8 mouse cellular contexts compared by ENCODE assay signal in the genomic region with DNA sequence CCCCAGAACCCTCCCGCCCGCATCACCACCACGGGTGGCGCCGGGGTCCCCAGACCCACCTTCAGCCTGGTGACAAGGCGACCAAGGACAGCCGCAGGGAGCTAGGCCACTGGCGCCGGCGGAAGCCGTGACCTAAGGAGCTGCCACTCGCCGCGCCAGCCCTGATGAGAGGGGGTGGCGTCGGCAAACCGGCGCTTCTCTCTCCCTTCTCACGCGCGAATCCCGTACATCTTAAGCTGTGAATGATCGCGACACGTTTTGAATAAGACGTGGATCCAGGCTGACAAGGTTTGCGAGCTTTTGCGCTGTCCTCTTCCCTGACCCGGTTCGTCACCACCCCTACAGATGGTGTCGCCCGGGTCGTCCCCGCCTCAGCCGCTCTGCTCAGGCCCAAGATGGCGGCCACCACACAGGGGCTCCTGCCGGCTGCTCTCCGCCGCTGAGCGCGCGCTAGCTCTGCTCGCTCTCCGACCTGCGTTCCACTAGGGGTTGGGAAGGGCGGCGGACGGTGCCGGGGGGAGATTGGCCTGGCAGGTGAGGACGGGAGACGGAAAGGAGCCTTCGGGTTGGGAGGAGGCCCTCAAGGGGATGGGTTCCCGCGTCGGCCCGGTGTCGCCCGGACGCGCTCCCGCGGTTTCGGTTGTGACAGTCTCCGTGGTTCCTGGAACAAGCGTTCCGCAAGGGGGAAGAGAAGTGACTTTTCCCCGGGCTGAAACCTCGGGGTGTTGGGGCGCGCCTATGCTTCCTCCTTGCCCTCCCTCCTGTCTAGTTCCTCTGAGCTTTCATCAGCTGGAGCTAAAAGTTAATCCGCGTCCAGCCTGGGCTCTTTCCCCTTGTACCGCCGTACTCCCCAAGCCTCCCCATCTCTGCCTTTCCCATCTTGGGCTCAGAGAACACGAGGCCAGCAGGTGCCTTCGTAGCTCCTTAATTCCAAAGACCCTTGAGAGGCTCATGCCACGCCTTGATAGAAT. TPM values are rescaled to one million over a fixed set of nuclear protein-coding genes. Genes with fewer than 3 reads are reported as not detected.
DNase-seq lines count a peak whose midpoint lies in the region; ATAC-seq lines count a peak whose summit lies in the region.

A gene (plus strand): TSS at position 388 of the 971 bp plus-strand sequence.

- H3K4me3 ChIP-seq in heart, embryonic 14.5 days (ENCODE audit: control insufficient read depth in 1 of 2, insufficient read depth in 1 of 2, low read depth in 1 of 2, low read length in 2 of 2), result peak within 1 kb of the TSS; percentile 79 to 88
- peak within 1 kb of the TSS; percentile 93 for H3K4me3 ChIP-seq in liver, embryonic 13.5 days (replicated peaks)
- peak within 1 kb of the TSS; percentile 85 for H3K4me3 ChIP-seq in stomach, embryonic 16.5 days (replicated peaks; ENCODE audit: low read length)

- H3K36me3 ChIP-seq in heart, embryonic 14.5 days (ENCODE audit: control insufficient read depth, insufficient read depth, low read length), result peaks cover 5% of the 10 kb centered on the region; the same call in 1 of the 2 replicates
- H3K36me3 ChIP-seq in liver, embryonic 13.5 days, result peaks cover 10% of the 10 kb centered on the region
- H3K36me3 ChIP-seq in stomach, embryonic 16.5 days (ENCODE audit: control insufficient read depth, insufficient read depth, low read length), result no peaks in the 10 kb centered on the region

- DNase-seq in CD4-positive helper T cell, adult 2 months (ENCODE audit: low read depth, low spot score), result peak; percentile 89
- DNase-seq in brain, embryonic 18.5 days (ENCODE audit: low read depth, low spot score), result peak; percentile 71
- peak; percentile 89 for DNase-seq in kidney, postnatal 14 days
- DNase-seq in liver, embryonic 13.5 days, result peak; percentile 77
- DNase-seq in neural tube, embryonic 10.5 days (ENCODE audit: extremely low spot score, low spot score), result peak; percentile 92

- H3K4me1 ChIP-seq in heart, embryonic 14.5 days (ENCODE audit: control insufficient read depth in 2 of 2, insufficient read depth in 2 of 2, low read length in 2 of 2), result peaks cover 16 to 30% of the 10 kb centered on the region in 2 experiments
- H3K4me1 ChIP-seq in liver, embryonic 13.5 days (replicated peaks), result peaks cover 69% of the 10 kb centered on the region
- peaks cover 10% of the 10 kb centered on the region; the same call in 1 of the 2 replicates for H3K4me1 ChIP-seq in stomach, embryonic 16.5 days (ENCODE audit: control insufficient read depth, insufficient read depth, low read length)

- under 1% methylated on average over 74 of the region's 77 CpGs for WGBS in heart, embryonic 14.5 days
- WGBS in liver, embryonic 13.5 days (ENCODE audit: insufficient replicate concordance), result under 1% methylated on average over 76 of the region's 77 CpGs
- WGBS in stomach, embryonic 16.5 days, result under 1% methylated on average over 77 of the region's 77 CpGs

- no peaks in the 10 kb centered on the region for H3K9me3 ChIP-seq in heart, embryonic 14.5 days (ENCODE audit: control insufficient read depth, low read length)
- H3K9me3 ChIP-seq in liver, embryonic 13.5 days (replicated peaks), result no peaks in the 10 kb centered on the region
- H3K9me3 ChIP-seq in stomach, embryonic 16.5 days (replicated peaks; ENCODE audit: control insufficient read depth, low read length), result no peaks in the 10 kb centered on the region

- peak; percentile 86 for ATAC-seq in erythroid progenitor cell, adult 5-6 weeks (replicated peaks; ENCODE audit: low FRiP score, poor library complexity, severe bottlenecking)
- ATAC-seq in heart, embryonic 14.5 days (ENCODE audit: insufficient number of reproducible peaks, insufficient read depth, low FRiP score, low read depth), result peak; percentile 92
- ATAC-seq in liver, embryonic 13.5 days (ENCODE audit: low read depth), result peak; percentile 90
- peak; percentile 96 for ATAC-seq in stomach, embryonic 16.5 days (ENCODE audit: insufficient read depth, low FRiP score)

- peak within 1 kb of the TSS; percentile 87 for H3K9ac ChIP-seq in heart, embryonic 14.5 days (ENCODE audit: low read length)
- peak within 1 kb of the TSS; percentile 96 for H3K9ac ChIP-seq in liver, embryonic 13.5 days
- peak within 1 kb of the TSS; percentile 92 for H3K9ac ChIP-seq in stomach, embryonic 16.5 days (ENCODE audit: low read length)

- no peaks in the 10 kb centered on the region for H3K27me3 ChIP-seq in heart, embryonic 14.5 days (ENCODE audit: control insufficient read depth, insufficient read depth, low read length)
- H3K27me3 ChIP-seq in liver, embryonic 13.5 days, result no peaks in the 10 kb centered on the region
- H3K27me3 ChIP-seq in stomach, embryonic 16.5 days (ENCODE audit: control insufficient read depth, insufficient read depth, low read length), result no peaks in the 10 kb centered on the region

- H3K4me2 ChIP-seq in heart, embryonic 14.5 days (ENCODE audit: low read length), result peak within 1 kb of the TSS; percentile 90
- peak within 1 kb of the TSS; percentile 88 for H3K4me2 ChIP-seq in liver, embryonic 13.5 days
- peak within 1 kb of the TSS; percentile 72 for H3K4me2 ChIP-seq in stomach, embryonic 16.5 days (ENCODE audit: low read depth, low read length)

- peak within 1 kb of the TSS; percentile 84 to 87 for H3K27ac ChIP-seq in heart, embryonic 14.5 days (replicated peaks in 1 of 2; ENCODE audit: control insufficient read depth in 1 of 2, insufficient read depth in 1 of 2, low read depth in 2 of 2, low read length in 2 of 2)
- peak within 1 kb of the TSS; percentile 89 for H3K27ac ChIP-seq in liver, embryonic 13.5 days
- peak within 1 kb of the TSS; percentile 92 for H3K27ac ChIP-seq in stomach, embryonic 16.5 days (ENCODE audit: low read length)

RNA-seq across cellular contexts. Expression of the gene that starts here (rescaled TPM):
- 16.6 and 20.1 TPM in 2 replicates for total RNA-seq in erythroid progenitor cell, adult 5-6 weeks (2015; ENCODE audit: low replicate concordance)
- 31.9 and 32.7 TPM in 2 replicates for total RNA-seq in erythroid progenitor cell, adult 5-6 weeks (2017; ENCODE audit: low replicate concordance)
- 21.5 and 23.2 TPM in 2 replicates for polyA plus RNA-seq in heart, embryonic 14.5 days (2014; fragmentation: Nextera tagmentation; extraction: Ambion mirVana)
- polyA plus RNA-seq in liver, embryonic 13.5 days (2015; fragmentation: Nextera tagmentation; extraction: Ambion mirVana), result 24.7 and 28.5 TPM in 2 replicates
- polyA plus RNA-seq in stomach, embryonic 16.5 days (2015; fragmentation: Nextera tagmentation; extraction: Ambion mirVana), result 23.7 and 23.9 TPM in 2 replicates

Comparison
In these comparisons a context has a peak if more than half of its experiments do, and no peak if none do; other contexts are left out.
1. Peak in every context shown above with its lines: DNase-seq, ATAC-seq, H3K4me3 ChIP-seq and H3K27ac ChIP-seq.